Mouse (Mus musculus): ENCODE data around the gene Mmp17. TPM values are rescaled to one million over a fixed set of nuclear protein-coding genes. Genes with fewer than 3 reads are reported as not detected.

The Mmp17 gene
- polyA plus RNA-seq (2012; ENCODE audit: low replicate concordance): 0.62 and 1.0 TPM in 2 replicates

GRCm38 (mm10) chr5:129583761-129584582 lies at the start of gene Mmp17:
Gene Mmp17, plus strand, starts transcription at chr5:129584169.

Other genes starting within 250 kb of the Mmp17 start
- 84.9 and 111 TPM in 2 replicates for gene Sfswap, start 82.9 kb upstream of the Mmp17 start, polyA plus RNA-seq (2012; ENCODE audit: low replicate concordance)
- gene Zfp11, start 85.9 kb downstream of the Mmp17 start, polyA plus RNA-seq (2012; ENCODE audit: low replicate concordance): 0.05 and 0.08 TPM in 2 replicates
- gene Sept14, start 124.3 kb downstream of the Mmp17 start, polyA plus RNA-seq (2012; ENCODE audit: low replicate concordance): not detected in 2 replicates
- gene Mrps17, start 131.3 kb downstream of the Mmp17 start, polyA plus RNA-seq (2012; ENCODE audit: low replicate concordance): 6.7 and 12.7 TPM in 2 replicates
- gene Nipsnap2, start 140.9 kb downstream of the Mmp17 start, polyA plus RNA-seq (2012; ENCODE audit: low replicate concordance): 7.2 and 9.7 TPM in 2 replicates
- gene Psph, start 203.3 kb downstream of the Mmp17 start, polyA plus RNA-seq (2012; ENCODE audit: low replicate concordance): 8.6 and 40.6 TPM in 2 replicates

Measured in leukemia stem cell, adult 10-12 weeks (primary cell).